Mouse (Mus musculus): ENCODE results near the gene Dock7. TPM values are rescaled to one million over a fixed set of nuclear protein-coding genes. Genes with fewer than 3 reads are reported as not detected.

Dock7 gene
- polyA plus RNA-seq, 1 experiment from 2014 or later: 74.2 TPM

GRCm38 (mm10) chr4:99141578-99141977 lies 20.9 kb upstream of the Dock7 start:
- no peaks in the 10 kb centered on the region for H3K9me3 ChIP-seq
- no peak overlapping the region for H3K4me3 ChIP-seq
- no peak overlapping the region for H3K27ac ChIP-seq
- WGBS: 88% methylated on average over 3 of the region's 3 CpGs
- H3K4me1 ChIP-seq: no peaks in the 10 kb centered on the region
- H3K36me3 ChIP-seq (replicated peaks): no peaks in the 10 kb centered on the region
- peaks cover 3% of the 10 kb centered on the region; the same call in 1 of the 2 replicates for H3K27me3 ChIP-seq (ENCODE audit: poor library complexity, severe bottlenecking)
- DNase-seq (ENCODE audit: extremely low spot score, low spot score): no peak

- Histone ChIP-seq H3K27ac (no peak overlapping the region), H3K4me3 (no peak overlapping the region), H3K27me3 (ENCODE audit: poor library complexity, severe bottlenecking) (peaks cover 3% of the 10 kb centered on the region; the same call in 1 of the 2 replicates), H3K9me3 (no peaks in the 10 kb centered on the region), H3K4me1 (no peaks in the 10 kb centered on the region), H3K36me3 (replicated peaks) (no peaks in the 10 kb centered on the region)
- WGBS: 96% methylated on average over 1 of the region's 1 CpGs
- no peak for DNase-seq (ENCODE audit: extremely low spot score, low spot score)
These were observed 20.5 kb upstream of the Dock7 start for GRCm38 (mm10) chr4:99141171-99141570.

DNA sequence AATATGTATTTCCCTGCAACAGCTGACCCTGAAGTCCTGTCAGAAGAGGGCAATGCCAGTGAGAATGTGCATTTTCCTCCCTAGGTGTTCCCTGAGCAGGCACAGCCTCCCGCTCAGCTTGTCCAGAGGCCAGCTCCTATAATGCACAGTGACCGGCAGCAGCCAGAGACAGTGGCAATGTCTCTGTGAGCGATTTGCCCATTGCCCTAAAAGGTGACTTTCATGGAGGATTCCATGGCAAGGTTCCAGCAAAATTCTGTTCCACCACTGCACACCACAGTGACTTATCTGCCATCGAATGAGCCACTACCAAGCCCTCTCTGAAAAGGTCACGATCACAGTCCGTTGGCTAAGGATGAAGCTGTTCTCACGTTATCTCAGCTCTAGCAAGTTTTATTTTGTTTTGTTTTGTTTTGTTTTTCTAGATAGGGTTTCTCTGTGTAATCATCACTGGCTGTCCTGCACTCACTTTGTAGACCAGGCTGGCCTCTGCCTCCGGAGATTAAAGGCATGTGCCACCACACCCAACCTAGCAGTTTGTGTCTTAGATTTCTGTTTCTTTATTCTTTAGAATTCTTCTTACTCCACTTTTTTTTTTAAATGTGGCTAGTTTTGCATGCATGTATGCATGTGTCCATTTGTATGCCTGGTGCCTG lies 17.4 kb upstream of the Dock7 start:
- Histone ChIP-seq H3K4me1 (no peaks in the 10 kb centered on the region), H3K9me3 (no peaks in the 10 kb centered on the region), H3K27ac (no peak overlapping the region), H3K36me3 (replicated peaks) (no peaks in the 10 kb centered on the region), H3K4me3 (no peak overlapping the region), H3K27me3 (ENCODE audit: poor library complexity, severe bottlenecking) (peaks cover 3% of the 10 kb centered on the region; the same call in 1 of the 2 replicates)
- 93% methylated on average over 8 of the region's 8 CpGs for WGBS
- DNase-seq (ENCODE audit: extremely low spot score, low spot score): no peak

GRCm38 (mm10) chr4:99134522-99134921 lies 13.8 kb upstream of the Dock7 start:
- H3K9me3 ChIP-seq: no peaks in the 10 kb centered on the region
- no peak for DNase-seq (ENCODE audit: extremely low spot score, low spot score)
- peaks cover 8% of the 10 kb centered on the region for H3K4me1 ChIP-seq
- no peak overlapping the region for H3K4me3 ChIP-seq
- H3K27ac ChIP-seq: no peak overlapping the region
- peaks cover 9% of the 10 kb centered on the region for H3K27me3 ChIP-seq (ENCODE audit: poor library complexity, severe bottlenecking)
- H3K36me3 ChIP-seq (replicated peaks): no peaks in the 10 kb centered on the region
- 71% methylated on average over 3 of the region's 3 CpGs for WGBS

DNA sequence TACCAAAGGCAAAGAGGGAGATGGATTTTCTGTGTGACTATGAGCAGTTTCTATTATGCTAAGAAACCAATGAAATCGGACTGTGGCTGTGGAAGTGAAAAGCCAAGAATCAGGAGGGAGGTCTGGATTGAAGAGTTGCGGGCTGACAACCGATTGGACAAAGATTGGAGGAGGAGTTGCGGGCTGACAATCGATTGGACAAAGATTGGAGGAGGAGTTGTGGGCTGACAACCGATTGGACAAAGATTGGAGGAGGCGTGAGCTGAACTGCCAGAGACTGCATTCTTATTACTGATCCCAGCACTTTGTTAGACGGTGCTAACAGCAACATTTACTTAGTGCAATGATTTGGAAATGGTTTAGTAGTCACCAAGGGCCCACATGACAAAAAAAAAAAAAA lies 12.6 kb upstream of the Dock7 start:
- H3K9me3 ChIP-seq: no peaks in the 10 kb centered on the region
- WGBS: 94% methylated on average over 8 of the region's 8 CpGs
- H3K27me3 ChIP-seq (ENCODE audit: poor library complexity, severe bottlenecking): peaks cover 9% of the 10 kb centered on the region
- peaks cover 8% of the 10 kb centered on the region for H3K4me1 ChIP-seq
- H3K36me3 ChIP-seq (replicated peaks): no peaks in the 10 kb centered on the region
- no peak overlapping the region for H3K27ac ChIP-seq
- no peak for DNase-seq (ENCODE audit: extremely low spot score, low spot score)
- no peak overlapping the region for H3K4me3 ChIP-seq

GRCm38 (mm10) chr4:99132686-99133085 lies 12.0 kb upstream of the Dock7 start:
- Histone ChIP-seq H3K27me3 (ENCODE audit: poor library complexity, severe bottlenecking) (peaks cover 7% of the 10 kb centered on the region; the same call in 1 of the 2 replicates), H3K27ac (0 out of 2 replicates have a peak overlapping the region, but pooled peaks have one; percentile 20), H3K4me3 (no peak overlapping the region), H3K9me3 (no peaks in the 10 kb centered on the region), H3K36me3 (replicated peaks) (no peaks in the 10 kb centered on the region), H3K4me1 (peaks cover 8% of the 10 kb centered on the region)
- no peak for DNase-seq (ENCODE audit: extremely low spot score, low spot score)
- 81% methylated on average over 6 of the region's 6 CpGs for WGBS

DNA sequence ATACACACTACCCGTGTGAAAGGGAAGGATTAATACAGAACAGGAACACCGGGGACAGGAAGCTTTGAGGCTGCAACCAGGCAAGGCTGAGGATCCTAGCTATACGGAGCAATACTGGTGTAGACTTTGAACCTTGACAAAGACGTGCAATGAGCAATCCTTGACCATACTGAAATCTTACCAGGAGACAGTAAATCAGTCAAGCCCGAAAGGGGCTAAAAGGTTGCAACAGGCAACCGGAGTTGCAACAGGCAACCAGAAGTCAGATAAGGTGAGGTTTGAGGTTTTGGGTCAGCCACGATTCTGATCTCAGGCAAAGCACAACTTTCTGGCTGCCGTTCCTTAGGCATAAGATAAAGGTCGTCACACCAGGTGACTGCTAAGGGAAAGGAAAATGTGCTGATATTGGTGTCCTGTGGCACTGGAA lies 10.5 kb upstream of the Dock7 start:
- no peaks in the 10 kb centered on the region for H3K9me3 ChIP-seq
- 90% methylated on average over 9 of the region's 9 CpGs for WGBS

GRCm38 (mm10) chr4:99123546-99123945 lies 2.8 kb upstream of the Dock7 start:
- H3K4me3 ChIP-seq: no peak overlapping the region
- DNase-seq (ENCODE audit: extremely low spot score, low spot score): peak; percentile 8
- peaks cover 30% of the 10 kb centered on the region for H3K4me1 ChIP-seq
- 73% methylated on average over 3 of the region's 3 CpGs for WGBS
- H3K9me3 ChIP-seq: no peaks in the 10 kb centered on the region
- no peaks in the 10 kb centered on the region for H3K36me3 ChIP-seq (replicated peaks)
- no peak overlapping the region for H3K27ac ChIP-seq
- peaks cover 15% of the 10 kb centered on the region for H3K27me3 ChIP-seq (ENCODE audit: poor library complexity, severe bottlenecking)

More for the DNA sequence above, 10.5 kb upstream of the Dock7 start:
- H3K27ac ChIP-seq: no peak overlapping the region
- no peak overlapping the region for H3K4me3 ChIP-seq
- H3K4me1 ChIP-seq: peaks cover 8% of the 10 kb centered on the region
- peaks cover 7% of the 10 kb centered on the region; the same call in 1 of the 2 replicates for H3K27me3 ChIP-seq (ENCODE audit: poor library complexity, severe bottlenecking)
- H3K36me3 ChIP-seq (replicated peaks): no peaks in the 10 kb centered on the region
- DNase-seq (ENCODE audit: extremely low spot score, low spot score): no peak

DNA sequence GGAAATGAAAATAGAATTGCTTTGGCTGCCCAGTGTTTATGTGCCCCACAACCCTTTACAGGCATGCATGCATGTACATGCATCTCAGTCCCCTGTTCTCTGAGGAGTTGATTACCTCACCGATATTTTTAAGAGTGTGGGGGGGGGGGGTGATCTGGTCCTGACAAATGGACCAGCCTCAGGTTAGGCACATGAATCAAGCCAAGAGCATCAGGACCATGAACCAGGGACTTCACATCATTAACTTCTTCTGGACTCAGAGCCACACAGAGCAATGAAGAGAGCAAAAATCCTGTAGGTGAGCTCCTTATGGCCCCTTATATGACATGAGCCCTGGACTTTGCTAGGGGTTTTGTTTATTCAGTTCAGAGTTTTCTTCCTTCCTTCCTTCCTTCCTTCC lies 2.1 kb upstream of the Dock7 start:
- Histone ChIP-seq H3K9me3 (no peaks in the 10 kb centered on the region), H3K4me1 (peaks cover 38% of the 10 kb centered on the region), H3K36me3 (replicated peaks) (no peaks in the 10 kb centered on the region), H3K27ac (no peak overlapping the region), H3K4me3 (no peak overlapping the region), H3K27me3 (ENCODE audit: poor library complexity, severe bottlenecking) (peaks cover 15% of the 10 kb centered on the region)
- WGBS: 90% methylated on average over 1 of the region's 1 CpGs
- DNase-seq (ENCODE audit: extremely low spot score, low spot score): no peak

- WGBS: 81% methylated on average over 3 of the region's 3 CpGs
- no peak for DNase-seq (ENCODE audit: extremely low spot score, low spot score)
- peaks cover 41% of the 10 kb centered on the region for H3K4me1 ChIP-seq
- H3K4me3 ChIP-seq: no peak overlapping the region
- H3K36me3 ChIP-seq (replicated peaks): no peaks in the 10 kb centered on the region
- peaks cover 15% of the 10 kb centered on the region for H3K27me3 ChIP-seq (ENCODE audit: poor library complexity, severe bottlenecking)
- no peak overlapping the region for H3K27ac ChIP-seq
- no peaks in the 10 kb centered on the region for H3K9me3 ChIP-seq
These were observed 1.3 kb upstream of the Dock7 start for GRCm38 (mm10) chr4:99122047-99122446.

- Histone ChIP-seq H3K9me3 (no peaks in the 10 kb centered on the region), H3K4me1 (peaks cover 48% of the 10 kb centered on the region), H3K27ac (peak overlapping the region; percentile 99), H3K36me3 (replicated peaks) (no peaks in the 10 kb centered on the region), H3K27me3 (ENCODE audit: poor library complexity, severe bottlenecking) (peaks cover 15% of the 10 kb centered on the region), H3K4me3 (peak overlapping the region; percentile 99)
- DNase-seq (ENCODE audit: extremely low spot score, low spot score): no peak
- WGBS: 4% methylated on average over 17 of the region's 17 CpGs
These were observed 524 bp upstream of the Dock7 start for GRCm38 (mm10) chr4:99121123-99121755.

DNA sequence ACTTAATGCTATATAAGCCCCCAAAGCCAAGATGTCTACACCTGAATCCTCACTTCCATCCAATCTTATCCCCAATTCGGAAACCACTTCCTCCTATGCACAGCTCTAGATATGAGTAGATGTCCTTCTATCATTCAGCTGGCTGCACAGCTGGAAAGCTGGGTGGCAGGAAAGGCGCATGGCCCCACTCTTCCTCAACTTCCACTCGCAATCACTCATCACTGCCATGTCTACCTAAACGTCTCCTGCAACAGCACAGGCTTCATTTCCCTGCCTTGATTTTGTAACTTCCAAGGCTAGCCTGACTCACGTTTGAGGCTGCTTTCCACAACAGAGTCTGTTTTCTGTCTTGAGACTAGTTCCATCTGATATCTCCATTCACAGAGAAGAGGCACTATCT lies 1.7 kb downstream of the Dock7 start:
- Histone ChIP-seq H3K36me3 (replicated peaks) (no peaks in the 10 kb centered on the region), H3K27ac (no peak overlapping the region), H3K27me3 (ENCODE audit: poor library complexity, severe bottlenecking) (peaks cover 11% of the 10 kb centered on the region), H3K9me3 (no peaks in the 10 kb centered on the region), H3K4me3 (peak overlapping the region; percentile 99), H3K4me1 (peaks cover 54% of the 10 kb centered on the region)
- WGBS: 71% methylated on average over 5 of the region's 5 CpGs
- no peak for DNase-seq (ENCODE audit: extremely low spot score, low spot score)

DNA sequence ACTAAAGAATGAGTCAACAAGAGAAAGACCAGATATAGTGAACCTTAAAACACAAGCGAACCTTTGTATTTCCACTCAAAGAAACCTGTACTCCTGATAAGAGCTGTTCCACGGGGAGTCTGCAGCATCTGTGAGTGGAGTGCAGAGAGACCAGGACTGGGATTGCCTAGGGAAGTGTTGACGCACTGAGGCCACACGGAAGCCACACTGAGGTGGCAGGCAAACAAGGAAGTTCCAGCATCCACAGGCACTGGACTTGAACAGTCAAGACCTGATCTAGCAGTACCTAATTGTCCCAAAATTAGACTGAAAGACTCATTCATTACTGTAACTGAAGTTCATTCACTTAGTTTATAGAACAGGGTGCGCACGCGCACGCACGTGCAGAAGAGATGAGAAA lies 4.9 kb downstream of the Dock7 start:
- Histone ChIP-seq H3K27ac (no peak overlapping the region), H3K4me1 (peaks cover 44% of the 10 kb centered on the region), H3K4me3 (no peak overlapping the region), H3K27me3 (ENCODE audit: poor library complexity, severe bottlenecking) (no peaks in the 10 kb centered on the region), H3K36me3 (replicated peaks) (no peaks in the 10 kb centered on the region), H3K9me3 (no peaks in the 10 kb centered on the region)
- WGBS: 90% methylated on average over 9 of the region's 9 CpGs
- DNase-seq (ENCODE audit: extremely low spot score, low spot score): no peak

Measured in forebrain, embryonic 10.5 days (tissue).